Mouse (Mus musculus) small intestine, adult 2 months (tissue): Measurements from ENCODE around the gene Cacna1c. TPM values are rescaled to one million over a fixed set of nuclear protein-coding genes. Genes with fewer than 3 reads are reported as not detected.

ENCODE experiments used
- H3K27ac ChIP-seq: fragments of 200-500 bp; 2 replicates; pipeline ENCODE4 v1.5.1; 2012; ENCODE audit warnings: low read depth, low read length, control low read depth, inconsistent platforms; ENCODE audit not compliant: insufficient read depth
- H3K27me3 ChIP-seq: fragments of 200-500 bp; 2 replicates; pipeline ENCODE4 v1.6.1; 2012; ENCODE audit warnings: mild to moderate bottlenecking, moderate library complexity, low read length, inconsistent platforms; ENCODE audit not compliant: control insufficient read depth, insufficient read depth
- H3K36me3 ChIP-seq: fragments of 200-500 bp; 2 replicates; pipeline ENCODE4 v1.6.1; 2012; ENCODE audit warnings: mild to moderate bottlenecking, low read length, control low read depth, inconsistent platforms; ENCODE audit not compliant: control insufficient read depth, insufficient read depth
- H3K4me1 ChIP-seq: fragments of 200-500 bp; 2 replicates; pipeline ENCODE4 v1.6.1; 2012; ENCODE audit warnings: low read length, inconsistent platforms, mixed read lengths; ENCODE audit not compliant: control insufficient read depth, insufficient read depth, insufficient read length
- H3K4me3 ChIP-seq: fragments of 200-500 bp; 2 replicates; pipeline ENCODE4 v1.5.1; 2012; ENCODE audit warnings: low read depth, mild to moderate bottlenecking, control low read depth, inconsistent platforms, low read length, moderate library complexity
- CTCF ChIP-seq: fragments of 200-500 bp; IDR thresholded peaks from 2 replicates; pipeline ENCODE4 v1.5.1; 2012; ENCODE audit warnings: low read depth, mild to moderate bottlenecking, control low read depth, inconsistent platforms, low read length, moderate library complexity, mixed read lengths; ENCODE audit not compliant: insufficient replicate concordance, insufficient read length; ENCODE audit errors: extremely low read depth
- POLR2A ChIP-seq: fragments of 200-500 bp; IDR thresholded peaks from 2 replicates; pipeline ENCODE4 v1.6.1; 2012; ENCODE audit warnings: low read depth, mild to moderate bottlenecking, control low read depth, inconsistent platforms, low read length, moderate library complexity
- WGBS: fragments of 180-500 bp; shearing (Covaris S2); methylation state at CpG from one replicate; pipeline ENCODE4 v1.1.7; 2018; 5-methylcytosine and 5-hydroxymethylcytosine counted together
- polyA plus RNA-seq: library from polyadenylated mRNA; depleted of rRNA; stranded (reverse); fragments of >200 nt; gene quantifications from 2 replicates; pipeline ENCODE4 v1.2.3, GENCODE M21; 2012

The Cacna1c gene
- polyA plus RNA-seq, 1 experiment, result 2.6 TPM

- H3K4me1 ChIP-seq, result peaks cover 2% of the 10 kb centered on the region; the same call in 1 of the 2 replicates
- no peak overlapping the region for H3K4me3 ChIP-seq
- no peak overlapping the region for H3K27ac ChIP-seq
- no peaks in the 10 kb centered on the region for H3K27me3 ChIP-seq
- no peak for TF ChIP-seq CTCF
- no peak for TF ChIP-seq POLR2A
- WGBS, result 22% methylated on average over 5 of the region's 5 CpGs
- H3K36me3 ChIP-seq, result no peaks in the 10 kb centered on the region
Observed at GRCm38 (mm10) chr6:118963283-118963682, 232.9 kb downstream of the Cacna1c start.

DNA sequence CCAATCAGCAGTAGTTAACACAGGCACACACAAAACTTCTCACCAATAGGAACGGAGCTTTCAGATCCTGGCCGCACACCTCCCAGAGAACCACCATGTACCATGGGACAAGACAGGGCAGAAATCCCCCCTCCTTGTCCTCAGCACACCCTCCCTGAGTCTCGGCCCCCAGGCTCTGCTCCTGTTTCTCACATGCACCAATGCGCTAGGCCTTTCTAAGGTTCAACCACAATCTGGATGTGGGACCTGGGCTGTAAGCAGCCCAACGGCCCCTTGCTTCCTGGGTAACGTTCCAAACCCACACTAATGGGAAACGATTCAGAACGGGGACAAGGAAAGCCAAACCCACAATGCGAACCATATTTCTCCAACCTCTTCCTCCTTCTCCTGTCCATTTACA lies 237.7 kb downstream of the Cacna1c start:
- TF ChIP-seq CTCF, result no peak
- TF ChIP-seq POLR2A, result no peak
- Histone ChIP-seq H3K4me3 (no peak overlapping the region), H3K4me1 (peaks cover 1% of the 10 kb centered on the region; the same call in 1 of the 2 replicates), H3K27me3 (no peaks in the 10 kb centered on the region), H3K27ac (no peak overlapping the region), H3K36me3 (no peaks in the 10 kb centered on the region)
- WGBS, result 94% methylated on average over 9 of the region's 9 CpGs

DNA sequence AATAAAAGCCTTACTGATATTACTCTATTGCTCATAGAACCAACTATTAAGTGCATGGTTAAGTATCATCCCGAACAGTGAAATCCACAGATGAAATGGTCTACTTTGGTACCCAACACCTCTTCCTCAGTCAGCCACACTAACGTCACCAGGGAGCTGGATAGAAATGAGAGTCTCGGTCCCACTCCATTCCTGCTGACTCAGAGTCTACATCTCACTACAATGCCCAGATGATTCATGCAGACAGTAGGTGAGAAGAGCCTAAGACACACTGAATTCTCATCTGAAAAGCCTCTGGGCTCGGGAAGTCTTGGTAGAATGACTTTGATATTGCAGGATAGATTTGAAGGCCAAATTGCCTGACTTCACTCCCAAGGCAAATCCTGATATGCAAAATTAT lies 240.0 kb downstream of the Cacna1c start:
- Histone ChIP-seq H3K36me3 (no peaks in the 10 kb centered on the region), H3K27me3 (no peaks in the 10 kb centered on the region), H3K4me3 (no peak overlapping the region), H3K27ac (no peak overlapping the region), H3K4me1 (no peaks in the 10 kb centered on the region)
- TF ChIP-seq POLR2A (no peak), CTCF (no peak)
- 79% methylated on average over 4 of the region's 4 CpGs for WGBS

DNA sequence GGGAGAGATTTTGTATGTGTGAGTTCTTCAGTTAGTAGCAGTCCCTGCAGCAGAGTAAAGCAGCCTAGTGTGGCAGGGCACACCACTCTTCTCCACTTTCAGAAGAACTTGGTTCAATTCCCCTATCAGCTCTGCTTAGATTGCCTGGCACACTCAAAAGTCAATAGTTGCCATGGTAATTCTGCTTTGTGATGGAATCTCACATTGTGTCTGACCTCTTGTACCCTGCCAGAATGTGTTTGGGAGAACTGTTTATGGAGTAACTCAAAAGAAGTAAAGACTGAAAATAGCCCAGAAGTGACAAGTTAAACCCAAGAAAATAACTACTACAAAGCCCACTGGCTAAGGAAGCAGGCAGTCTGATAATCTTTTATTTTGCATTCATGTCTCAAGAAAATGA lies 240.4 kb downstream of the Cacna1c start:
- H3K4me3 ChIP-seq, result no peak overlapping the region
- no peak for TF ChIP-seq CTCF
- no peak for TF ChIP-seq POLR2A
- H3K27me3 ChIP-seq, result no peaks in the 10 kb centered on the region
- H3K27ac ChIP-seq, result peak overlapping the region; percentile 57
- H3K36me3 ChIP-seq, result no peaks in the 10 kb centered on the region
- H3K4me1 ChIP-seq, result no peaks in the 10 kb centered on the region

- TF ChIP-seq POLR2A (no peak), CTCF (no peak)
- H3K36me3 ChIP-seq, result no peaks in the 10 kb centered on the region
- peak overlapping the region; percentile 57; the same call in 1 of the 2 replicates for H3K27ac ChIP-seq
- no peak overlapping the region for H3K4me3 ChIP-seq
- H3K27me3 ChIP-seq, result no peaks in the 10 kb centered on the region
- H3K4me1 ChIP-seq, result no peaks in the 10 kb centered on the region
- WGBS, result 50% methylated on average over 7 of the region's 7 CpGs
Observed at GRCm38 (mm10) chr6:118954988-118955554, 241.1 kb downstream of the Cacna1c start.

DNA sequence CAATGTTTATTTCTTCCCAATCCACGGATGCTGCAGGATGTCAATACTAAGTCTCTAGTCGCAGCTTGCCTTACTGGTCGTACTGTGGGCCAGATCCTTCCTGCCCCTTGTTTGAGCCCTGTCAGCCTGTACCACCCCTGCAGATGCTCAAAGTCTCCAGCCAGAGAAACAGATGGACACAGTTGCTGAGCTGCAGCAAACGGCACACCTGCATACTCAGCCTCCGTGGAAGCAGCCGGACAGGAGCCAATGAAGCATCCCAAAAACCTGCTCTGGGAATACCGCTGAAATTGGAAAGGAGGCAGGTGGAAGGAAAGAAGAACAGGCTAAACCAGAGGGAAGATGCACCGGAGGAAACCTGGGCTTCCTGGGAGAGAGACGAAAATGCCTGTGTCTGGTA lies 243.8 kb downstream of the Cacna1c start:
- Histone ChIP-seq H3K27ac (no peak overlapping the region), H3K4me1 (no peaks in the 10 kb centered on the region), H3K27me3 (no peaks in the 10 kb centered on the region), H3K4me3 (no peak overlapping the region), H3K36me3 (no peaks in the 10 kb centered on the region)
- WGBS, result 88% methylated on average over 9 of the region's 9 CpGs
- TF ChIP-seq POLR2A (no peak), CTCF (no peak)

GRCm38 (mm10) chr6:118950190-118950589 lies 246.0 kb downstream of the Cacna1c start:
- no peaks in the 10 kb centered on the region for H3K36me3 ChIP-seq
- H3K4me1 ChIP-seq, result no peaks in the 10 kb centered on the region
- no peaks in the 10 kb centered on the region for H3K27me3 ChIP-seq
- no peak overlapping the region for H3K27ac ChIP-seq
- no peak overlapping the region for H3K4me3 ChIP-seq
- TF ChIP-seq CTCF, result no peak
- no peak for TF ChIP-seq POLR2A
- 58% methylated on average over 13 of the region's 13 CpGs for WGBS
